Mouse (Mus musculus) neutrophil, adult 5-6 weeks (primary cell): ENCODE results near the gene Vmn1r118. TPM values are rescaled to one million over a fixed set of nuclear protein-coding genes. Genes with fewer than 3 reads are reported as not detected.
"Not testable (repeated sequence)": the region's sequence is repeated elsewhere in the genome, so short reads cannot be mapped to it uniquely, and the experiment has no call there.

ENCODE experiments used
- ATAC-seq: fragments of 151-379, 151-347 bp; 2 replicates; pipeline ENCODE4 v1.8.0; 2017; ENCODE audit warnings: mild to moderate bottlenecking, moderate TSS enrichment; ENCODE audit not compliant: insufficient number of reproducible peaks, poor library complexity, low FRiP score, severe bottlenecking; ENCODE audit errors: extremely low read depth
- total RNA-seq: library from RNA; stranded (forward); fragments of 200-1000 nt; gene quantifications from 2 replicates; pipeline ENCODE4 v1.2.3, GENCODE M21; 2017

Gene Vmn1r118
- not detected in 2 replicates for total RNA-seq

DNA sequence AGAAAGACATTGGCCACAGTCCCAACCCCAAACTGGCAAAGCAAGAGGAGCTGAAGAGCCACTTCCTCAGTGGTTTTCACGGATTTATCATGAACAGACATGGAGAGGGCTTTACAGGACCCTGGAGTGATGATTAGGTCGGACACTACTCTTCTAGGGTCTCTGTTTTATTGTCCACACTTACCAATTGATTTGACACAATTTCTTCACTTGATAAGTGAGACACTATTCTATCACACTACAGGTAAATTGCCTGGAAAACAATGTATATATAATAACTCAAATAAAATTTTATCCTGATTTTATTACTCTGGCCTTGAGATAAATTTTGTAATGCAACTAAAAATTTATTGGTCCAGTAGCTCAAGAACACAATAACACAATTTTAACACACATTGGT lies at the start of gene Vmn1r118:
TSS of gene Vmn1r118 (minus strand) at position 101 of the 400 bp plus-strand sequence.
- not testable (repeated sequence) for ATAC-seq

DNA sequence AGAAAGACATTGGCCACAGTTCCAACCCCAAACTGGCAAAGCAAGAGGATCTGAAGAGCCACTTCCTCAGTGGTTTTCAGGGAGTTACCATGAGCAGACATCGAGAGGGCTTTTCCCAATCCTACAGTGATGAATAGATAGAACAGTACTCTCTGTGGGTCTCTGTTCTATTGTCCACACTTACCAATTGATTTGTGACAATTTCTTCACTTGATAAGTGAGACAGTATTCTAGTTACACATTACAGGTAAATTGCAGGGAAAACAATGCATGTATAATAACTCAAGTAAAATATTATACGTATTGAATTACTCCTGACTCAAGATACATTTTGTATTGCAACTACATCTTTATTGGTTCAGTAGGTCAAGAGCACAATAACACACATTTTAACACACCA lies 28.1 kb downstream of the Vmn1r118 start, which contains the start of gene Vmn1r117:
TSS of gene Vmn1r117 (minus strand) at position 101 of the 400 bp plus-strand sequence.
- not testable (repeated sequence) for ATAC-seq

DNA sequence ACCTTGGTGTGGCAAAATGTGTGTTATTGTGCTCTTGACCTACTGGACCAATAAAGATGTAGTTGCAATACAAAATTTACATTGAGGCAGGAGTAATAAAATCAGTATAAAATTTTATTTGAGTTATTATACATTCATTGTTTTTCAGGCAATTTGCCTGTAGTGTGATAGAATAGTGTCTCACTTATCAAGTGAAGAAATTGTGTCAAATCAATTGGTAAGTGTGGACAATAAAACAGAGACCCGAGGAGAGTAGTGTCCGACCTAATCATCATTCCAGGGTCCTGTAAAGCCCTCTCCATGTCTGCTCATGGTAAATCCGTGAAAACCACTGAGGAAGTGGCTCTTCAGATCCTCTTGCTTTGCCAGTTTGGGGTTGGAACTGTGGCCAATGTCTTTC lies 40.2 kb downstream of the Vmn1r118 start, which contains the start of gene Vmn1r116:
TSS of gene Vmn1r116 (plus strand) at position 301 of the 400 bp plus-strand sequence.
- ATAC-seq: not testable (repeated sequence)

Other genes starting within 250 kb of the Vmn1r118 start
- gene Vmn1r107, start 243.4 kb downstream of the Vmn1r118 start, total RNA-seq: not detected in 2 replicates
- not detected in 2 replicates for gene Vmn1r111, start 209.1 kb downstream of the Vmn1r118 start, total RNA-seq
- gene Gm10668, start 181.7 kb downstream of the Vmn1r118 start, total RNA-seq: not detected in 2 replicates
- gene Vmn1r112, start 141.2 kb downstream of the Vmn1r118 start, total RNA-seq: not detected in 2 replicates
- not detected in 2 replicates for gene Vmn1r113, start 125.1 kb downstream of the Vmn1r118 start, total RNA-seq
- gene Vmn1r114, start 100.2 kb downstream of the Vmn1r118 start, total RNA-seq: not detected in 2 replicates
- gene Vmn1r115, start 67.4 kb downstream of the Vmn1r118 start, total RNA-seq: not detected in 2 replicates
- not detected in 2 replicates for gene Vmn1r116, start 40.1 kb downstream of the Vmn1r118 start, total RNA-seq
- gene Vmn1r117, start 28.2 kb downstream of the Vmn1r118 start, total RNA-seq: not detected in 2 replicates
- gene Vmn1r119, start 100.1 kb upstream of the Vmn1r118 start, total RNA-seq: not detected in 2 replicates
- gene Vmn1r120, start 141.4 kb upstream of the Vmn1r118 start, total RNA-seq: not detected in 2 replicates
- gene Vmn1r121, start 186.2 kb upstream of the Vmn1r118 start, total RNA-seq: 0.93 TPM in 1 of 2 replicates, not detected in the other
- not detected in 2 replicates for gene Vmn1r122, start 221.8 kb upstream of the Vmn1r118 start, total RNA-seq
- not detected in 2 replicates for gene Vmn1r123, start 249.8 kb upstream of the Vmn1r118 start, total RNA-seq